Mouse (Mus musculus): Measurements from ENCODE around the gene Gpr135. TPM values are rescaled to one million over a fixed set of nuclear protein-coding genes. Genes with fewer than 3 reads are reported as not detected.

Gene Gpr135
- polyA plus RNA-seq, 1 experiment from 2014 or later: 0.71 TPM

DNA sequence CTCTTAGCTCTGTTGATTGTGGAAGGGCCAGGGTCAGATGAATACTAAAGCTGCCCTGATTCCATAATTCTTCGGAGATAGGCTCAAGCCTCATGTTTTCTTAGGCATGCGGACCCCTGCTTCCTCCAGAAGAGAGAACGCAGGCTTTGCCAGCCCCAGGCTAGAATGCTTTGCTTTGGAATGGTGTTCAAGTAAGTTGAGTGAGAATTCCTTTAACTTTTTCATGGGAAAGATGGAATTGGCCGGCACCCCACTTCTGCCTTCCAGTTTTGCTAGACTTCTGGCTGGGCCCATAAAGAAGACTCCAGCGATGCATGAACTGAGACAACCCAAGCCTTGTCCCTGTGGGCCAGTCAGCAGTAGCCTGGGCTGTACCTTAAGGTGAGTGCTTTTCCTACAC lies 39.8 kb downstream of the Gpr135 start:
- H3K27me3 ChIP-seq: peaks cover 8% of the 10 kb centered on the region
- POLR2A ChIA-PET: no interaction called here
- in situ Hi-C loops (cut with MboI; ENCODE audit: low pct_unique_long_range_greater_than_20kb): no loop called here
- ATAC-seq (no peak), DNase-seq (ENCODE audit: low read depth, low spot score) (no peak)
- CTCF ChIA-PET: no interaction called here
- TF ChIP-seq CTCF (IDR thresholded peaks at IDR 0.05): no peak

- POLR2A ChIA-PET: no interaction called here
- CTCF ChIA-PET: no interaction called here
- no peak for DNase-seq (ENCODE audit: low read depth, low spot score)
Measured at GRCm38 (mm10) chr12:72025275-72025795, 45.6 kb downstream of the Gpr135 start.

GRCm38 (mm10) chr12:72023572-72023971 lies 47.4 kb downstream of the Gpr135 start:
- in situ Hi-C loops (cut with MboI; ENCODE audit: low pct_unique_long_range_greater_than_20kb): no loop called here
- no peak for DNase-seq (ENCODE audit: low read depth, low spot score)
- no peak for TF ChIP-seq CTCF (IDR thresholded peaks at IDR 0.05)
- peaks cover 13% of the 10 kb centered on the region for H3K27me3 ChIP-seq
- ChIA-PET POLR2A (no interaction called here), CTCF (interaction anchor here (2.3 kb wide), 1 partner anchor 10 kb away, joined by 6 read pairs; no protein-coding TSS in a partner anchor)
- ATAC-seq: no peak

More at GRCm38 (mm10) chr12:72025275-72025795, 45.6 kb downstream of the Gpr135 start:
- TF ChIP-seq CTCF (IDR thresholded peaks at IDR 0.05): no peak
- in situ Hi-C loops (cut with MboI; ENCODE audit: low pct_unique_long_range_greater_than_20kb): no loop called here
- H3K27me3 ChIP-seq: peaks cover 13% of the 10 kb centered on the region
- ATAC-seq: no peak

DNA sequence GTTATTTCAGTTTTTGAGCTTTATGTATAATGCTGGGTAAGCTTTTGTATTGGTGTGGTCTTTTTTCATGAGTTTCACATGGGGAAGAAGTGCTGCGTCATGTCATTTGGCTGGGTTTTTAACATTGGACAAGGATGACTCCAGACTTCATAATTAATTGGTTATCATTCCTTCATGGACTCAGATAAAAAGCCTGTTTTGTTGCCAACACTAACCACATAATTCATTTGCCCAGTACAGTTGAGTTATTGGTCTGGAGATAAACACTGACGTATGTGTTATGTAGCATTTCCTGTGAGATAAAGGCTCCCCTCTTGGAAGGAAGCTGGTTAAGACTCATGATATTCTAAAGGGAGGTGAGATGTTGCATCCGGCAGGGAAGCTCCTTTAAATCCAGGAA lies 48.1 kb downstream of the Gpr135 start:
- TF ChIP-seq CTCF (IDR thresholded peaks at IDR 0.05): no peak
- DNase-seq (ENCODE audit: low read depth, low spot score) (no peak), ATAC-seq (no peak)
- ChIA-PET POLR2A (no interaction called here), CTCF (interaction anchor here (2.3 kb wide), 1 partner anchor 9 kb away, joined by 6 read pairs; no protein-coding TSS in a partner anchor)
- peaks cover 13% of the 10 kb centered on the region for H3K27me3 ChIP-seq
- in situ Hi-C loops (cut with MboI; ENCODE audit: low pct_unique_long_range_greater_than_20kb): no loop called here

DNA sequence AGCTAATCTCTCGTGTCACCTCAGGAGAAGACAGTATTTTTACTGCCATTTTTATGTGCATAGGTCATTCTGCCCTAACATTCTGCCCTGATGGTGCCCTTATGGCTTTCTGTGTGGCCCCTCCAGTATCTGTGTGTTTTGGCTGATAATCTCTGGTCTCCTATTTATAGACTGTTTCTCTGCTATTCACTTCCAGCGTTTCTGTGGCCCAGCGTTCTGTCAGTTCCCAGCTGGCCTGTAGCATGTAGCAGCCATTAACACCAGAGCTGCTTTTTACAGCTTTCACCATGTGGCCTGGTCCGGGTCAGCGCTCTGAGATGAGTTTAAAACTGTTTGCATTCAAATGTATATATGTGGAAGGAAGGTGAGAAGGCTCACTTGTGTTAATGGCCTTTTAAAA lies 49.4 kb downstream of the Gpr135 start:
- peaks cover 8% of the 10 kb centered on the region for H3K27me3 ChIP-seq
- DNase-seq (ENCODE audit: low read depth, low spot score) (no peak), ATAC-seq (no peak)
- POLR2A ChIA-PET: no interaction called here
- in situ Hi-C loops (cut with MboI; ENCODE audit: low pct_unique_long_range_greater_than_20kb): no loop called here
- CTCF ChIA-PET: no interaction called here
- no peak for TF ChIP-seq CTCF (IDR thresholded peaks at IDR 0.05)

- H3K27me3 ChIP-seq: peaks cover 6% of the 10 kb centered on the region
- in situ Hi-C loops (cut with MboI; ENCODE audit: low pct_unique_long_range_greater_than_20kb): no loop called here
- POLR2A ChIA-PET: no interaction called here
- DNase-seq (ENCODE audit: low read depth, low spot score) (no peak), ATAC-seq (no peak)
- TF ChIP-seq CTCF (IDR thresholded peaks at IDR 0.05): no peak
- CTCF ChIA-PET: interaction anchor here (1.0 to 1.7 kb wide), 2 partner anchors 11 to 12 kb away, joined by 3 to 4 read pairs; no protein-coding TSS in a partner anchor
Measured at GRCm38 (mm10) chr12:72020285-72020684, 50.6 kb downstream of the Gpr135 start.

Other genes starting within 250 kb of the Gpr135 start
- gene Daam1, start 240.0 kb downstream of the Gpr135 start, polyA plus RNA-seq (2021): 12.9 TPM
- gene L3hypdh, start 14.3 kb upstream of the Gpr135 start, polyA plus RNA-seq (2021): 12.7 TPM
- gene Jkamp, start 14.5 kb upstream of the Gpr135 start, polyA plus RNA-seq (2021): 56.2 TPM
- not detected for gene Ccdc175, start 113.9 kb upstream of the Gpr135 start, polyA plus RNA-seq (2021)

Measured in Patski (cell line).